Mouse (Mus musculus) liver, embryonic 14.5 days (tissue): ENCODE data around the gene Mylk.

Source experiments
- CTCF ChIP-seq: IDR thresholded peaks from 2 replicates; pipeline ENCODE4 v1.5.1; 2016; ENCODE audit warnings: antibody characterized with exemption, low read depth, control low read depth
- EP300 ChIP-seq: IDR thresholded peaks from 2 replicates; pipeline ENCODE4 v1.6.1; 2016; ENCODE audit warnings: antibody characterized with exemption, low read depth

DNA sequence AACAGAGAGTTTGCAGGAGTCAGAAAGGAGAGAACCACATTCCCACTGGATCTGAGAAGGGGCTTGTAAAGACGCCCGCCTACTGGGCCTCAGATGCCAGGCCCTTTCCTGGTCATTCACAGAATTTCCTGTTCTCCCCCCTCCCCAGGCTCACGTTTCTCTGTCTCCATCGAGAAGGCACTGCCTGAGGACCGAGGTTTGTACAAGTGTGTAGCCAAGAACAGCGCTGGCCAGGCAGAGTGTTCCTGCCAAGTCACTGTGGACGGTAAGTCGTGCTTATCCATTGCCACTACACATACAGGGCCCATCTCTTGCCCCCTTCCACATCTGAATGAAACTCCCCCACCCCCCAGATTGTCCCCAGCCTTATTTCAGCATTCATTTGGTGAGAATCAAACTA is 184.7 kb downstream of the Mylk start:
- TF ChIP-seq CTCF (no peak), EP300 (no peak)
